Comparison of ENCODE assay signal across 23 mouse cellular contexts in genomic region chr2:132309398-132309930, GRCm38 (mm10).
"Had no signal": no experiment of that assay in that cellular context is flagged by ENCODE, and none has a peak within 500 bp of the region (broad histone marks: within the 10 kb centered on the region; RNA-seq: fewer than 3 reads in every experiment).

No protein-coding gene starts in this region.

- DNase-seq: gastrocnemius, postnatal 14 days; gastrocnemius, postnatal 36 days; heart, postnatal 36 days; kidney, adult 18-20 months; kidney, adult 8-10 months; kidney, postnatal 10 days; kidney, postnatal 4 days; liver; liver, embryonic 13.5 days had no signal

- H3K9me3 ChIP-seq: heart, embryonic 13.5 days; heart, embryonic 15.5 days; hindbrain, embryonic 12.5 days; intestine, embryonic 15.5 days; limb, embryonic 10.5 days; limb, embryonic 12.5 days; liver, embryonic 13.5 days; liver, embryonic 15.5 days had no signal

- ATAC-seq: hindbrain, embryonic 16.5 days; inflammation-experienced regulatory T-cells, adult 6 months; intestine, embryonic 15.5 days; intestine, postnatal 0 days had no signal

- H3K4me1 ChIP-seq: heart, embryonic 13.5 days; heart, embryonic 15.5 days; hindbrain, embryonic 12.5 days; intestine, embryonic 15.5 days; limb, embryonic 10.5 days; limb, embryonic 12.5 days had no signal

- H3K27me3 ChIP-seq: heart, embryonic 13.5 days; heart, embryonic 15.5 days; hindbrain, embryonic 12.5 days; intestine, embryonic 15.5 days; limb, embryonic 12.5 days; liver, embryonic 13.5 days; liver, embryonic 15.5 days had no signal

- H3K27ac ChIP-seq: heart, adult 2 months; heart, embryonic 13.5 days; heart, embryonic 15.5 days; hindbrain, embryonic 12.5 days; hindbrain, embryonic 14.5 days; intestine, embryonic 15.5 days; layer of hippocampus, adult 2 months; left cerebral cortex, adult 2 months; limb, embryonic 10.5 days; limb, embryonic 12.5 days; liver, embryonic 13.5 days; liver, embryonic 15.5 days had no signal

- H3K4me3 ChIP-seq: heart, adult 2 months; heart, embryonic 13.5 days; heart, embryonic 15.5 days; hindbrain, embryonic 12.5 days; intestine, embryonic 15.5 days; layer of hippocampus, adult 2 months; left cerebral cortex, adult 2 months; limb, embryonic 10.5 days; limb, embryonic 12.5 days; liver, embryonic 13.5 days; liver, embryonic 15.5 days had no signal
